Mouse (Mus musculus): ENCODE measurements around the gene Dync1h1. TPM values are rescaled to one million over a fixed set of nuclear protein-coding genes. Genes with fewer than 3 reads are reported as not detected.
"Not testable (repeated sequence)": the region's sequence is repeated elsewhere in the genome, so short reads cannot be mapped to it uniquely, and the experiment has no call there.

The Dync1h1 gene
- polyA plus RNA-seq, 1 experiment from 2014 or later, result 33.2 TPM

GRCm38 (mm10) chr12:110606161-110606560 is 4.9 kb downstream of the Dync1h1 start:
- DNase-seq (ENCODE audit: low spot score), result no peak

GRCm38 (mm10) chr12:110606676-110607075 is 5.4 kb downstream of the Dync1h1 start:
- no peak for DNase-seq (ENCODE audit: low spot score)

GRCm38 (mm10) chr12:110608460-110609152 is 7.4 kb downstream of the Dync1h1 start:
- no peak for DNase-seq (ENCODE audit: low spot score)

DNA sequence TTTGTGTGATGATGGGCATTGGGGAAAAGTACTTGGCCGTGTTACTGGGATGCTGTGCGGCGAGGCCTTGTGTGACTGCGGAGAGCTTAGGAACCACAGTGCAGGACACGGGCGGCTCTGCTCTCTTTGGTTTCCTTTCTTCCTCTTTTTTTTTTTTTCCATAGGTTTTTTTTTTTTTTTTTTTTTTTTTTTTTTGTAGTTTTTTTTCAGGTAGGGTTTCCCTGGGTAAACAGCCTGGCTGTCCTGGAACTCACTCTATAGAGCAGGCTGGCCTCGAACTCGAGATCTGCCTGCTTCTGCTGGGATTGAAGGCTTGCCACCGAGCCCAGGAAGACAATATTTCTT is 7.9 kb downstream of the Dync1h1 start:
- no peak for DNase-seq (ENCODE audit: low spot score)

- no peak for DNase-seq (ENCODE audit: low spot score)
Measured at GRCm38 (mm10) chr12:110610713-110611112, 9.5 kb downstream of the Dync1h1 start.

DNA sequence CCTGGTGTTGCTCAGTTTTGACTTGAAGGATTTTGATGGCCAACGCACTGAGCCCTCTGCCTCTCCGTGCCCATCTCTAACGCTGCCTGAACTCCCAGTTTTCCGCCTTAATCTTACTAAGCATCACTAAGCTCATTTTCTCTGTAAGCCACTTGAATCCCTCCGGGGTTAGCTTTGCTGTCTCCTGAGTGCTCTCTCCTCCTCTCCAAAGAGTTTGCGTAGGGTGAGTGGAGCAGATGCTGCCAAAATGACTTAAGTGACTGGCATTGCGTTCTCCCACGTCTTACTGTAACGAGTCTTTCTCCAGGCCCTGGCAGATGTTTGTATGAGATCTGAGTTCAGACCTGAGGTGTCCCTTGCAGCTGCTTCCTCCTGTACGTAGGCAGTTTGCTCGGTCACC is 28.8 kb downstream of the Dync1h1 start:
- DNase-seq (ENCODE audit: low spot score), result no peak

GRCm38 (mm10) chr12:110636293-110636692 is 35.0 kb downstream of the Dync1h1 start:
- no peak for DNase-seq (ENCODE audit: low spot score)

DNA sequence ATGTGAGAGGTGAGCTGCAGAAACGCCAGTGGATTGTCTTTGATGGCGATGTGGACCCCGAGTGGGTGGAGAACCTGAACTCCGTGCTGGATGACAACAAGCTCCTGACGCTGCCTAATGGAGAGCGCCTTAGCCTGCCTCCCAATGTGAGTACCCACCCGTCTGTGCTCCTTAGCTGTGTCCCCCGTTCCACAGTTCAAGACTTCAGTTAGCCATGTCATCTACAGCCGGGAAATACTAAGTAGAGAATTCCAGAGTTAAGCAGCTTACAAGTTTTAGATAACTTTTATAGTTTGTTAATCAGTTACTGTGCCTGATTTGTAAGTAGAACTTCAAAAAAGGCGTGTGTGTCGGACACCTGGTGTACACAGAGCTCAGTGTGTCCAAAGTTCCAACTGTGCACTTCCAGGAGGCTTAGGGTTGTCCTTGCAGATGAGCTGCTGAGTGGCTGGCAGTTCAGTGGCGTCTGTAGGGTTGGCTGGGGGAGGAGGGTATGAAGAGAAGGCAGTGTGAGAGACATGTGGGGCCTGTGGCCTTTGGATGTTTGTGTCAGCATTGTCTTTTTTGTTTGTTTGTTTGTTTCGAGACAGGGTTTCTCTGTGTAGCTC is 36.4 kb downstream of the Dync1h1 start:
- DNase-seq (ENCODE audit: low spot score), result no peak

GRCm38 (mm10) chr12:110650241-110650641 is 49.0 kb downstream of the Dync1h1 start:
- no peak for DNase-seq (ENCODE audit: low spot score)

DNA sequence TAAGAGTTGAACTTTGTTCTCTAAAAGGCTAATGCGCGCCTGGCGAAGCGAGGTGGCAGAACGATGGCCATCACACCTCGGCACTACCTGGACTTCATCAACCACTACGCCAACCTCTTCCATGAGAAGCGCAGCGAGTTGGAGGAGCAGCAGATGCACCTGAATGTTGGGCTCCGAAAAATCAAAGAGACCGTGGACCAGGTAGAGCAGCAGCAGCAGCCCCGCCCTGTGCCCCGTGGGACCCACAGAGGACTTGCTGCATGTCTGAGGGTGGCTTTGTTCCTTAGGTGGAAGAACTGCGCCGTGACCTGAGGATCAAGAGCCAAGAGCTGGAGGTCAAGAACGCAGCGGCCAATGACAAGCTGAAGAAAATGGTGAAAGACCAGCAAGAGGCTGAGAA is 50.2 kb downstream of the Dync1h1 start:
- DNase-seq (ENCODE audit: low spot score), result no peak

DNA sequence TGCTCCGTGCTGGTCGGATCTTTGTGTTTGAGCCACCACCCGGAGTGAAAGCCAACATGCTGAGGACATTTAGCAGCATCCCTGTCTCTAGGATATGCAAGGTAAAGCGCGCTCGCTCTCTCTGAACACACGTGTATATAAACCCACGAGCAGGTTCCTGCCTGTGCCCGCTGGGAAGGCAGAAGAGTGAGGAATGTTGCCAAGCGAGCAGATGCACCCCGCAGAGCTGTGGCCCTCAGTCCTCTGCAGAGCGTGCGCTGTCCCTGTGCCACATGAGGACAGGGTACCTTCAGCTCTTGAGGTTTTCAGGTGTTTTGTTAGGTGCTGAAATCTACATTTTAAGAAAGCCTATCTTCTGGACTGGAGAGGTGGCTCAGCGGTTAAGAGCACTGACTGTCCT is 60.5 kb downstream of the Dync1h1 start:
- DNase-seq (ENCODE audit: low spot score), result no peak

DNA sequence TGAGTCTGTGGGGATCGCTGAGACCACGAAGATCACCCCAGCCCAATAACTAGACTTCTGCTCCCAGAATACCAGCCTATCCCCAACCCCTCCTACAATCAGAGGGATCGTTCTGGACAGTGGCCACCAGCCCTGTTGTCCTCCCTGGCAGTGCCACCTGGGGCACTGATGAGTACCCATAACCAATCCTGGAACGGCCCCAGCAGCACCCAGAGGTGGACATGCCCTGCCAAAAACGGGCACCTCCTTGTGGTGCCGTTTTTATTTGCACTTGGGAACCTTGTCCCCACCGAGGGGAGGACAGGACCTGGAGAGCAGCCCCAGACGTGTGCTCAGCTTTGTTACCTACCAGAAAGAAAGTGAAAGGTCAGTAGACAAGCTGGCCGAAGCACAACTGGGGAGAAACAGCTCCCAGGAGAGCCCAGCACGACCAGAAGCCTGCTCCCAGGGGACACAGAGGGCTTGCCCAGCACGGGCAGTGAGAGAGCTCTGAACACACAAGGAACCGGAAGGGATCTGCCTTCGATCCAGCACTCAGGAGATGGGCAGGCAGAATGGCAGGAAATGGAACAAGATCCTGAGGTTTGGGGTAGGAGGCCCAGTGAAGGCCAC is 66.3 kb downstream of the Dync1h1 start:
- DNase-seq (ENCODE audit: low spot score), result no peak

- DNase-seq (ENCODE audit: low spot score), result peak; percentile 41
Measured at GRCm38 (mm10) chr12:110674243-110674642, 73.0 kb downstream of the Dync1h1 start.

DNA sequence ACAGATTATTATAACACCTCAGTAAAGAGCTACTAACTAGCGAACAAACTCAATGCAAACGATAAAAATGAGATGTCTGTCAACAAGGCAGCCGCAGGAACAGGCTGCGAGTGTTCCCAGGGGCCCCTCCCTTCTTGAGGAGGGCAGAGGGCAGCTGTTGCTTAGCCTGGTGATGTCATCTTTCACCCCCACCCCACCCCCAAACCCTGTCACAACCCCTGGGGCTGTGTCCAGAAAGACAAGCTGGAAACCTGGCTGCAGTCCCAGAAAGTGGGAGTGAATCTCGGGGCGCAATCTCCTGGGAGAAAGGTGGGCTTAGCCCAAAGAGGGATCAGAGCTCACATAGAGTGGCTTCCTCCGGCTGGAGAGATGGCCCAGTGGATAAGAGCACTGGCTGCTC is 79.9 kb downstream of the Dync1h1 start:
- DNase-seq (ENCODE audit: low spot score), result no peak

GRCm38 (mm10) chr12:110681878-110682277 is 80.6 kb downstream of the Dync1h1 start:
- no peak for DNase-seq (ENCODE audit: low spot score)

GRCm38 (mm10) chr12:110682561-110683299 is 81.5 kb downstream of the Dync1h1 start, which contains the start of gene 1700001K19Rik:
Gene 1700001K19Rik (minus strand): TSS chr12:110682619.
- no peak for DNase-seq (ENCODE audit: low spot score)

- no peak for DNase-seq (ENCODE audit: low spot score)
Measured at GRCm38 (mm10) chr12:110683580-110683979, 82.3 kb downstream of the Dync1h1 start.

DNA sequence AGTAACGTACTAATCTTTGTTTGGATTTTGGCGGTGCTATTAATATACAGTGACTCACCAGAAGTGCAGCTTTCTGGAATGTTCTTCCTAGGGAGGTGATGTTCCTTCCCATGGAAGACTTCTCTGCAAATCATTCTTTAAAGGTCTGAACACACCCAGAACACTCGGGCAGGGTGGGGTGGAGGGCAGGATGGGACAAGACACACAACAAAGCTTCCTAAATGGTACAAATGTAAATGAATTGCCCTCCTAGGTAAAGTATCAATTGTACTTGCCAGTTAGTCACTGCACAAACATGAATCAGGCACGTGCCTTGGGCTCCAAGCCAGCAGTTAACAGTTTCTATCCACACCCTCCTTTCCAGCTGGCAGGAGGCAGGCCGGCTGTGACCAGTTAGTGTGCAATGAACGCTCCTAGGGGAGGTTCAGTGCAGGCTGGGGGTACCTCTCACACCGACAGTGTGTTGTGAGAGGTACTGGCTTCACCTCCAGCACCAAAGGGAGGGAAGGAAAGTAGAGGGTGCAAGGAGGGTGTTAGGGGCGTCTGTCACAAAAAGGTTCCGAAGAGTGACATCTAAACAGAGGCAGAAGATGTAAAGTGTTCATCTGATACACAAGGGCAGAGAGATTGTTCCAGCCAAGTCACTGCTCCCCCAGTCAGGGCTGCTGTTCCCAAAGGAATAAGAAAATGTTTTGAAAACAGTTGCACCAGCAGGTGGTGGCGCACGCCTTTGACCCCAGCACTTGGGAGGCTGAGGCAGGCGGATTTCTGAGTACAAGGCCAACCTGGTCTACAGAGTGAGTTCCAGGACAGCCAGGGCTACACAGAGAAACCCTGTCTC is 86.9 kb downstream of the Dync1h1 start:
- DNase-seq (ENCODE audit: low spot score), result no peak

GRCm38 (mm10) chr12:110688921-110689320 is 87.7 kb downstream of the Dync1h1 start:
- not testable (repeated sequence) for DNase-seq (ENCODE audit: low spot score)

GRCm38 (mm10) chr12:110689919-110690643 is 88.8 kb downstream of the Dync1h1 start:
- DNase-seq (ENCODE audit: low spot score), result no peak

Data from thymus, postnatal 0 days (tissue).